ENCODE assay signal across 33 mouse cellular contexts in the genomic region with DNA sequence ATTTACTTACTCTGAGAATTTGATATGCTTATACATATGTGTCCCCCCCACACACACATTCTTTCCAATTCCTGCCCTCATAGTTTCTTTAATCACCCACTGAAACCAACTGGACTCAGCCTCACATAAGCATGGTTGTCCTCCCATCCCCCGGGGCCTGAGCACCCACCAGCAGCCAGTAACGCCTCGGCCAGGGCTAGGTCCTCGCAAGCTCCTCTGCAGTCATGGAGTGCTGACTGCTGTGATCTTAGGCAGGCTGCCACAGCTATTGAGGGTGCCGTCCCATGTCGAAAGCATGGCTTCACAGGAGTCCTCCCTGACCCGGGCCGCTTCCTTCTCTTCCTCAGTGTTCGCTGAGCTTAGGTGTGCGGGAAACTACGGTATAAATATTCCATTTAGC.
"Had no signal": no experiment of that assay in that cellular context is flagged by ENCODE, and none has a peak within 500 bp of the region (broad histone marks: within the 10 kb centered on the region; RNA-seq: fewer than 3 reads in every experiment).

No protein-coding gene starts in this region.

- H3K27ac ChIP-seq: heart, embryonic 10.5 days; heart, embryonic 13.5 days; heart, embryonic 15.5 days; hindbrain, embryonic 10.5 days; hindbrain, embryonic 12.5 days; hindbrain, embryonic 13.5 days; hindbrain, embryonic 14.5 days; hindbrain, embryonic 15.5 days; hindbrain, postnatal 0 days; intestine, embryonic 15.5 days; kidney, postnatal 0 days; layer of hippocampus, adult 2 months; left cerebral cortex, adult 2 months had no signal

- H3K9ac ChIP-seq: heart, embryonic 12.5 days; heart, embryonic 13.5 days; heart, embryonic 15.5 days; hindbrain, embryonic 12.5 days; hindbrain, embryonic 13.5 days; hindbrain, embryonic 14.5 days; hindbrain, embryonic 15.5 days; intestine, embryonic 15.5 days had no signal

- H3K4me3 ChIP-seq: heart, embryonic 10.5 days; heart, embryonic 12.5 days; heart, embryonic 13.5 days; heart, embryonic 15.5 days; hindbrain, embryonic 10.5 days; hindbrain, embryonic 12.5 days; hindbrain, embryonic 13.5 days; hindbrain, embryonic 15.5 days; intestine, embryonic 15.5 days; layer of hippocampus, adult 2 months; left cerebral cortex, adult 2 months had no signal

- H3K27me3 ChIP-seq: heart, embryonic 15.5 days; hindbrain, embryonic 12.5 days; hindbrain, embryonic 13.5 days; hindbrain, embryonic 15.5 days; intestine, embryonic 15.5 days had no signal

- H3K4me2 ChIP-seq: heart, embryonic 11.5 days; heart, embryonic 12.5 days; heart, embryonic 13.5 days; heart, embryonic 15.5 days; hindbrain, embryonic 12.5 days; hindbrain, embryonic 13.5 days; hindbrain, embryonic 14.5 days; hindbrain, embryonic 15.5 days; intestine, embryonic 15.5 days had no signal

- ATAC-seq: hindbrain, embryonic 16.5 days; hindbrain, postnatal 0 days; inflammation-experienced regulatory T-cells, adult 6 months; intestine, embryonic 15.5 days; intestine, embryonic 16.5 days; intestine, postnatal 0 days had no signal

- H3K9me3 ChIP-seq: heart, embryonic 10.5 days; heart, embryonic 13.5 days; heart, embryonic 15.5 days; hindbrain, embryonic 10.5 days; hindbrain, embryonic 12.5 days; hindbrain, embryonic 13.5 days; hindbrain, embryonic 15.5 days; intestine, embryonic 15.5 days had no signal

- DNase-seq: heart, postnatal 10 days; heart, postnatal 14 days; heart, postnatal 36 days; heart, postnatal 4 days; kidney, adult 11 months; kidney, adult 2 months; kidney, adult 9 months; kidney, postnatal 10 days; kidney, postnatal 14 days; kidney, postnatal 25 days; kidney, postnatal 36 days; kidney, postnatal 4 days; layer of hippocampus, adult 9-11 months; layer of hippocampus, postnatal 36 days had no signal

- H3K4me1 ChIP-seq: intestine, embryonic 15.5 days had no signal

- H3K36me3 ChIP-seq: heart, embryonic 10.5 days; heart, embryonic 12.5 days; heart, embryonic 13.5 days; heart, embryonic 15.5 days; hindbrain, embryonic 10.5 days; hindbrain, embryonic 12.5 days; hindbrain, embryonic 13.5 days; hindbrain, embryonic 15.5 days; intestine, embryonic 15.5 days had no signal
